Mouse (Mus musculus) C2C12 (cell line): ENCODE measurements around the gene Ift27.

Source experiments
- CTCF ChIP-seq: IDR thresholded peaks from one replicate; pipeline ENCODE4 v1.5.1; 2011; ENCODE audit not compliant: control insufficient read depth, insufficient read depth, insufficient read length
- FOSL1 ChIP-seq: IDR thresholded peaks from one replicate; pipeline ENCODE4 v1.8.0; 2011; ENCODE audit warnings: mild to moderate bottlenecking, low read length; ENCODE audit not compliant: poor library complexity, insufficient read depth, severe bottlenecking
- MAX ChIP-seq: IDR thresholded peaks from one replicate; pipeline ENCODE4 v1.6.1; 2011; ENCODE audit warnings: mild to moderate bottlenecking, control low read depth
- MYOD1 ChIP-seq: IDR thresholded peaks from one replicate; pipeline ENCODE4 v1.6.1; 2011; ENCODE audit warnings: low read depth; ENCODE audit not compliant: control insufficient read depth, insufficient read length

GRCm38 (mm10) chr15:78155421-78155820 is 18.5 kb downstream of the Ift27 start:
- TF ChIP-seq CTCF (no peak), FOSL1 (no peak), MAX (no peak), MYOD1 (no peak)
